Mouse (Mus musculus): ENCODE data around the gene Pde5a. TPM values are rescaled to one million over a fixed set of nuclear protein-coding genes. Genes with fewer than 3 reads are reported as not detected.

Gene Pde5a
- polyA plus RNA-seq, 1 experiment from 2014 or later = 5.0 TPM

GRCm38 (mm10) chr3:122810090-122810863 lies 81.5 kb downstream of the Pde5a start:
- no peak overlapping the region for H3K27ac ChIP-seq (replicated peaks)
- H3K27me3 ChIP-seq = no peaks in the 10 kb centered on the region
- ATAC-seq (ENCODE audit: insufficient number of reproducible peaks, low FRiP score, low TSS enrichment, low read depth) = no peak

GRCm38 (mm10) chr3:122810986-122811385 lies 82.2 kb downstream of the Pde5a start:
- no peak overlapping the region for H3K4me2 ChIP-seq (replicated peaks)
- H3K9me3 ChIP-seq (replicated peaks) = no peaks in the 10 kb centered on the region
- no peaks in the 10 kb centered on the region for H3K27me3 ChIP-seq
- H3K4me1 ChIP-seq = peaks cover 9% of the 10 kb centered on the region; the same call in 1 of the 2 replicates
- no peak for ATAC-seq (ENCODE audit: insufficient number of reproducible peaks, low FRiP score, low TSS enrichment, low read depth)
- H3K27ac ChIP-seq (replicated peaks) = no peak overlapping the region
- no peak overlapping the region for H3K9ac ChIP-seq
- no peaks in the 10 kb centered on the region for H3K36me3 ChIP-seq
- WGBS = 79% methylated on average over 5 of the region's 5 CpGs
- H3K4me3 ChIP-seq (replicated peaks) = no peak overlapping the region

More at GRCm38 (mm10) chr3:122810090-122810863, 81.5 kb downstream of the Pde5a start:
- WGBS = 87% methylated on average over 2 of the region's 2 CpGs
- H3K4me3 ChIP-seq (replicated peaks) = no peak overlapping the region
- H3K4me1 ChIP-seq = peaks cover 9% of the 10 kb centered on the region; the same call in 1 of the 2 replicates
- no peaks in the 10 kb centered on the region for H3K36me3 ChIP-seq
- no peak overlapping the region for H3K9ac ChIP-seq
- H3K4me2 ChIP-seq (replicated peaks) = no peak overlapping the region
- H3K9me3 ChIP-seq (replicated peaks) = no peaks in the 10 kb centered on the region

DNA sequence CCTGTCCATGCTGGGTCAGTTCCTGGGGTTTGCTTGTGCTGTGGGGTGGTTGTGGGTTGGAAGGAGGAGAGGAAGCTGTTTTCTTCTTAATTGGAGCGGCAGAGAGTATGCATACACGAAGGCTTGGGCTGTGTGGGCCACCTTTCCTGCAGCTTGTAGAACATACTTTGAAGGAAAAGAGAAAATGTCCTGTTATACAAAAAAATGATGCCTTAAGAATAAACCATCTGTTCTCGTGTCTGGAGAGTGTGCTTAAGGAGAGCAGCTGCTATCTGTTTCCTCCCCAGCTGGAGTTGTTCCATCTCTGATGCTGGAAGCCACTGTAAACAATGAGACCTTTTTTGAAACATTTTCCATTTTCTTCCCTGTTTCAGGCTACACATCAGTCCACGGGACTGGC lies 85.8 kb downstream of the Pde5a start:
- no peak overlapping the region for H3K9ac ChIP-seq
- H3K4me2 ChIP-seq (replicated peaks) = no peak overlapping the region
- no peaks in the 10 kb centered on the region for H3K9me3 ChIP-seq (replicated peaks)
- WGBS = 43% methylated on average over 4 of the region's 4 CpGs
- H3K4me3 ChIP-seq (replicated peaks) = no peak overlapping the region
- H3K36me3 ChIP-seq = no peaks in the 10 kb centered on the region
- peak overlapping the region; percentile 58; the same call in 1 of the 2 replicates for H3K27ac ChIP-seq (replicated peaks)
- ATAC-seq (ENCODE audit: insufficient number of reproducible peaks, low FRiP score, low TSS enrichment, low read depth) = peak; percentile 43
- H3K4me1 ChIP-seq = peaks cover 6% of the 10 kb centered on the region; the same call in 1 of the 2 replicates
- H3K27me3 ChIP-seq = no peaks in the 10 kb centered on the region

DNA sequence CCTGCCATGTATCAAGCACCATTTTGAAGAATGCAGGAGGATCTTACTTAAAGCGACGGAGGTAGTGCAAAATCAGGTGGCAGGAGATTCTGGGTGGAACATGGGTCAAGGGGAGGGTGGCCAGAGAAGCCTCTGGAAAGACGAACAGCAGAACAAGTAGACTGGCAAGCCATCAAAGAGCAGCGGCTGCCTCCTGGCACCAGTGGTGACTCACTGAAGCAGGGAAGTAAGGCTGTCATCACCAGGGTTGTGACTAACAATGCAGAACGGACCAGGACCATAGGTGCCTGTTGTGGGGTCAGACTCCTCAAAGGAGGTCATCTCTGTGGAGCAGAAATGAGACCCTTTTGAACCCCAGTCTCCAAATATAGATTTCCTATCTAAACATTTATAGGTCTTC lies 89.5 kb downstream of the Pde5a start:
- no peak overlapping the region for H3K9ac ChIP-seq
- 82% methylated on average over 5 of the region's 5 CpGs for WGBS
- no peaks in the 10 kb centered on the region for H3K9me3 ChIP-seq (replicated peaks)
- H3K4me2 ChIP-seq (replicated peaks) = no peak overlapping the region
- H3K4me1 ChIP-seq = peaks cover 9% of the 10 kb centered on the region; the same call in 1 of the 2 replicates
- H3K27me3 ChIP-seq = no peaks in the 10 kb centered on the region
- H3K4me3 ChIP-seq (replicated peaks) = no peak overlapping the region
- no peak overlapping the region for H3K27ac ChIP-seq (replicated peaks)
- ATAC-seq (ENCODE audit: insufficient number of reproducible peaks, low FRiP score, low TSS enrichment, low read depth) = no peak
- H3K36me3 ChIP-seq = no peaks in the 10 kb centered on the region

DNA sequence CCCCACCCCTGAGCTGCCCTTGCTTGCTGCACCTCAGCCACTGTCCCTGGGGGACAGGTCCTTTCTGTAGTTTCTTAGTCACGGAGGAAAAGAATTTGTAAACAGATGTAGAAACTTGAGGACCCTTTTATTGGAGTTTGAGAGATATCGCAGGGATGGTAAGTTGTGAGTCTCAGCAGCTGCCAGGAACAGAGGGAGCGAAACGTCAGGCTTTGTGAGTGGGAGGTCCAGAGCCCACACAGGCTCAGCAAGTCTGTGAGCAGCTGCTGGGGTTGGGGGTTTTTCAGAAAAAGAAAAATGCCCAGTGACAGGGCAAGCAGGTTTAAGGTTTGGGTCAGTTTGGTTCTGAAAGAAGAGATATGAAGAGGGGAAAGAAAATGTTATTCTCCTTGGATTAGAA lies 92.0 kb downstream of the Pde5a start:
- no peak for ATAC-seq (ENCODE audit: insufficient number of reproducible peaks, low FRiP score, low TSS enrichment, low read depth)
- H3K36me3 ChIP-seq = peaks cover 6% of the 10 kb centered on the region; the same call in 1 of the 2 replicates
- H3K9ac ChIP-seq = no peak overlapping the region
- no peak overlapping the region for H3K4me3 ChIP-seq (replicated peaks)
- no peaks in the 10 kb centered on the region for H3K27me3 ChIP-seq
- 39% methylated on average over 4 of the region's 4 CpGs for WGBS
- no peak overlapping the region for H3K4me2 ChIP-seq (replicated peaks)
- no peaks in the 10 kb centered on the region for H3K9me3 ChIP-seq (replicated peaks)
- H3K4me1 ChIP-seq = 0 out of 2 replicates have a peak, but pooled peaks cover 3% of the 10 kb centered on the region
- no peak overlapping the region for H3K27ac ChIP-seq (replicated peaks)

DNA sequence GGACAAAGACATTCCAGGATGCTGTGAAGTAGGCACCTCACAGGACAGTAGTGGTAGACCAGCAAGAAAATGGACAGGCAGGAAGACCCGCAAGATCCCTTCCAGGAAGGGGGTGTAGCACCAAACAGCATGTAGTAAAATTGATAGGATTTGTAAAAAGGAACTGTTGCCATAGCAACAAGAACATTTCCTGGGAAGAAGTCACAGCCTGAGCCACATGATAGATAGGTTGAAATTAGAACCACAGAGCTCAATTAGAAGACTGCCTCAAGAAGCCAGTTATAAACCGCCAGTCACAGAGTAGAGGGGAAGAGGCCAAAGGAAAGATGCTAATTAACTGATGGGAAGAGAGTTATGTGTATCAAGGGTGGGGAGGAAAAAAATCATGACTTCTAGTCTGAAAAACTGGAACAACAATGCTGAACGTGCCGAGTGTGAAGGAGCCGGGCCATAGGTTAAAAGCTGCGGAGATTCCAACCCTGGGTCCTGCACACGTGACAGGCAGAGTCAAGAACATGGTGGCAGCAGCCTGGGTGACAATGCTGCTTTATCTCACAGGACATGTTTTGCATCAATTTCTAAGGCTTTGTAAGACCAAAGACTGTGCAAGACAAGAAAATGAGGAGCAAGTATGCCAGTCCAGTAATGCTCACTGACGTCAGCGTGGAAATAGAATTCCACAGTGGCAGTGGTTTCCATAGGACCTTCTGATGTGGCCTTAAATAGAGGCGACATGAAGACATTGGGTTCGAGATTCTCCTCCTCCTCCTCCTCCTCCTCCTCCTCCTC lies 99.7 kb downstream of the Pde5a start:
- ATAC-seq (ENCODE audit: insufficient number of reproducible peaks, low FRiP score, low TSS enrichment, low read depth) = no peak
- H3K27me3 ChIP-seq = no peaks in the 10 kb centered on the region
- H3K4me3 ChIP-seq (replicated peaks) = no peak overlapping the region

GRCm38 (mm10) chr3:122834519-122834918 lies 105.8 kb downstream of the Pde5a start:
- no peak for ATAC-seq (ENCODE audit: insufficient number of reproducible peaks, low FRiP score, low TSS enrichment, low read depth)
- H3K4me1 ChIP-seq = peaks cover 3% of the 10 kb centered on the region; the same call in 1 of the 2 replicates

More for the DNA sequence above, 99.7 kb downstream of the Pde5a start:
- H3K9me3 ChIP-seq (replicated peaks) = no peaks in the 10 kb centered on the region
- no peak overlapping the region for H3K4me2 ChIP-seq (replicated peaks)
- H3K9ac ChIP-seq = no peak overlapping the region
- H3K4me1 ChIP-seq = no peaks in the 10 kb centered on the region
- no peak overlapping the region for H3K27ac ChIP-seq (replicated peaks)
- H3K36me3 ChIP-seq = peaks cover 7% of the 10 kb centered on the region; the same call in 1 of the 2 replicates
- WGBS = 82% methylated on average over 11 of the region's 11 CpGs

GRCm38 (mm10) chr3:122835097-122835850 lies 106.5 kb downstream of the Pde5a start:
- Histone ChIP-seq H3K9ac (no peak overlapping the region), H3K27ac (replicated peaks) (no peak overlapping the region), H3K36me3 (peaks cover 8% of the 10 kb centered on the region; the same call in 1 of the 2 replicates), H3K9me3 (replicated peaks) (no peaks in the 10 kb centered on the region), H3K27me3 (no peaks in the 10 kb centered on the region), H3K4me2 (replicated peaks) (no peak overlapping the region), H3K4me3 (replicated peaks) (no peak overlapping the region), H3K4me1 (peaks cover 3% of the 10 kb centered on the region; the same call in 1 of the 2 replicates)
- no peak for ATAC-seq (ENCODE audit: insufficient number of reproducible peaks, low FRiP score, low TSS enrichment, low read depth)
- WGBS = 71% methylated on average over 8 of the region's 8 CpGs

More at GRCm38 (mm10) chr3:122834519-122834918, 105.8 kb downstream of the Pde5a start:
- Histone ChIP-seq H3K27ac (replicated peaks) (no peak overlapping the region), H3K9ac (no peak overlapping the region), H3K4me3 (replicated peaks) (no peak overlapping the region), H3K9me3 (replicated peaks) (no peaks in the 10 kb centered on the region), H3K36me3 (peaks cover 4% of the 10 kb centered on the region; the same call in 1 of the 2 replicates), H3K27me3 (no peaks in the 10 kb centered on the region), H3K4me2 (replicated peaks) (no peak overlapping the region)
- 74% methylated on average over 5 of the region's 5 CpGs for WGBS

GRCm38 (mm10) chr3:122837639-122838038 lies 108.9 kb downstream of the Pde5a start:
- Histone ChIP-seq H3K36me3 (peaks cover 12% of the 10 kb centered on the region; the same call in 1 of the 2 replicates), H3K9me3 (replicated peaks) (no peaks in the 10 kb centered on the region), H3K27ac (replicated peaks) (peak overlapping the region; percentile 66), H3K4me2 (replicated peaks) (no peak overlapping the region), H3K9ac (no peak overlapping the region), H3K4me1 (peaks cover 3% of the 10 kb centered on the region; the same call in 1 of the 2 replicates), H3K27me3 (no peaks in the 10 kb centered on the region), H3K4me3 (replicated peaks) (no peak overlapping the region)
- no peak for ATAC-seq (ENCODE audit: insufficient number of reproducible peaks, low FRiP score, low TSS enrichment, low read depth)
- 26% methylated on average over 2 of the region's 2 CpGs for WGBS

DNA sequence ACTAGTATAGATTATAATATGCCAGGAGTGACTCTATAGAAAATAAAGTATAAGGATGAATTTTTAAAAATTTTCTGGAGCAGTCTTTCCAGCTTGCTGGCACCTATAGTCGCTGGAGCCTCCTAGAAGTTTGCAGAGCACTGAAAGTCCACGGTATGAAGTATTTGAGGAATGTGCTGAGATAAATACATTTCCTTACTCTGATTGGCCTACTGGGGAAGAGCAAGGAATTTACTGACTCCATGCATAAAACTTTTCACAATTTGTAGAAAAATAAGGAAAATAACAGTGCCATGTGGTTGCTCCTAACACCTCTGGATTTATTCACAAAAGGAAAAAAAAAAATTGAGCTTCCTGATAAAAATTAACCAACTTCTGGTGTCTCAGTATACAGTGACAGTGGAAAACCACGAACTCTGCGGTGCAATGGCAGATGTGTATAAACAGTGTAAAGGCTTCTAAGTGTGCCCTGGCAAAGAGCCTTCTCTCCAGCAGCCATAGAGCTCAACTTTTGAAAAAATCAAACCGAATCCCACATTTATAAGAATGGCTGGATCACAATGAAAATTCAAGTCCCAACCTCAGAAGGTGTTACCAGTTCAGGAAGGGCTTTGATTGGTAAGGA lies 119.8 kb downstream of the Pde5a start:
- WGBS = 38% methylated on average over 5 of the region's 5 CpGs
- H3K9ac ChIP-seq = no peak overlapping the region
- H3K4me1 ChIP-seq = no peaks in the 10 kb centered on the region
- H3K36me3 ChIP-seq = peaks cover 8% of the 10 kb centered on the region
- no peak overlapping the region for H3K4me2 ChIP-seq (replicated peaks)
- H3K4me3 ChIP-seq (replicated peaks) = no peak overlapping the region
- H3K9me3 ChIP-seq (replicated peaks) = no peaks in the 10 kb centered on the region
- 0 out of 2 replicates have a peak overlapping the region, but pooled peaks have one; percentile 22 for H3K27ac ChIP-seq (replicated peaks)
- no peak for ATAC-seq (ENCODE audit: insufficient number of reproducible peaks, low FRiP score, low TSS enrichment, low read depth)
- H3K27me3 ChIP-seq = no peaks in the 10 kb centered on the region

All from embryonic facial prominence, embryonic 15.5 days (tissue).